Mouse (Mus musculus) retina, postnatal 7 days (tissue): ENCODE measurements around the gene Atg7.

Source experiments
- DNase-seq: peaks from one replicate; pipeline ENCODE4 v3.0.0-alpha.2; 2012; ENCODE audit warnings: low read depth, low spot score

Gene Atg7

DNA sequence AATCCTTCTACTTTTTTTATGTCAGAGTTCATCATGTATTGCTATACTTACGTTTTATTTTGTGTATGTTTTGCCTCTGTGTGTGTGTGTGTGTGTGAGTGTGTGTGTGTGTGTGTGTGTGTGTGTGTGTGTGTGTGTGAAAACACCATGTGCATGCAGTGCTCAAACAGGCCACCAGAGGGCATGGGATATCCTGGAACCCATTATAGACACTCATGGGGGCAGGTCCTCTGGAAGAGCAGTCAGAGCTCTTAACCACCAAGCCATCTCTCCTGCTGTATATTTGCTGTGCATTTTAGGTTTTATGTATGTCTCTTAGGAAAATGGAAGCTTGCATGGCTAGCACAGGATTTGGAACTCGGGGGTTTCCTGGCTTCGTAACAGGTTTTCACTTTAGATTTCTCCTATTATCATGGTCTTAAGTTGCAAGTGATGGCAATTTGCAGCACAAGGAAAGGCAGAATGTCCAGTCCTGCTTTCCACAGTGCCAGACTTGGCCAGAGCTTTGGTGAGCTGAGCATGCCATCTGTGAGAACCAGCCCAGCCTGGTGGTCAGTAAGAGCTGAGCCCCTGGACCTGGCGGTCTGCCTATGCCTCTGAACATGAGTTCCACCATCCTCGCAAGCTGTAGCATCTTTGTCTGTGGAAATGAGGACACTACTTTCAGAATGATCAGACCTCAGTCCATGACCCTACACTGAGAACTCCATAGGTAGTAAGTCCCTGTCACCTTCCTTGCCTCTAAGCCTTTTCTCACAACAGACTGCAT is 172.2 kb downstream of the Atg7 start:
- DNase-seq = no peak

DNA sequence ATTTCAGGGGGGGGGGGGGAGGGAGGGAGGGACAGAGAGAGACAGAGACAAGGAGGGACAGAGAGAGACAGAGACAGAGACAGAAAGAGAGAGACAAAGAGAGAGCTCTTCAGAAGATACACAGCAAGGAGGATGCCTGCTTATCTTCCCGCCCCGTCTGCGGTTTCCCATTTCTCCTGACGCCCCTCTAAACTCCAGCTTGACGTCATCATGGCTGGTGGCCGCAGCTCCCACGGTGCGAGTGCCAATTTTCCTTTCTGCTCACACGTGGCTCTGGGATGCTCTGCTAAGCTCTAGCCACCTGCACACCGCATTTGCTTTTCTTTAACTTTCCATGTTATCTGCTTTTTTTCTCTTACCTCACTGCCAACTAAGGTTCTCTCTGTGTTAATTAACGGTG is 175.1 kb downstream of the Atg7 start:
- DNase-seq = no peak

DNA sequence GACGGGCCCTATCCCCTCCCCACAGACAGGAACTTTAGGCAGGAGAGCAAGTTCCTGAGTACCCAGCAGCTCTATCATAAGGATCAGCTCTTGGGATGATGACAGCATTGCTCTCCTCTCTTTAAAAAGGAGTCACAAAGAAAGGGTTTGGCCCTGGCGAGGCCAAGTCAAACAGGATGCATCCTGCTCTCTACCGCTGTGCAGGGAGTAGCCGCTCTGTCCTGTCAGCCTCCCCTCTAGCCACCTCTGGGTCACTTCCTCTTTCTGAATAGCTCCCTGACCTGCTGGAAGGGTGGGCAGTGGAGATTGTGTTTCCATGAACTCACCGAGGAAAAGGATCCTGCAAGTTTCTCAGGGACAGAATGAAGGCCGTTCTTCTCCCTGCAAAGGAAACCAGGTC is 175.6 kb downstream of the Atg7 start:
- DNase-seq = no peak

DNA sequence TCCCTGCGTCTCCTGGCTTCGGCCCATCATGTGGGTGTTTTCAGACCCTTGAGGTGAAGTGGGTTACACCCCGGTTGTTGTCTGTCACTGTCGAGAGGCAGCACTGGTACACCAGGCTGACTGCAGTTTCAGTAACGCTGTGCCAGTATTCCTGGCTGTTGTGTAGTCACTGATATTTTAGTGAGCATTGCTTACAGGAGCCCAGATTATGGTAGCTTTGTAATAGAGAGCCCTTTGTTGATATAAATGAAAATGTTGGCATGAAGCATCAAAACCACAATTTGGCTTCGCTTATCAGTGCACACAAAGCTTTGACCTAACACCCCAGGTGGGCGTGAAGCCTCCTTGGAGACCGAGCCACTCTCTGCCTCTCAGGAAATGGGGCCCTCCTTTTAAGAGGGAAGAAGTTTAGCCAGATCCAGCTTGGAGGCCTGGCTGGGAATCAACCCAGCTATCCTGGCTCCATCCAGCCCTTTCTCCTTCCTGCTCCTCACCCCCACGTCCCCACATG is 177.1 kb downstream of the Atg7 start:
- DNase-seq = no peak

DNA sequence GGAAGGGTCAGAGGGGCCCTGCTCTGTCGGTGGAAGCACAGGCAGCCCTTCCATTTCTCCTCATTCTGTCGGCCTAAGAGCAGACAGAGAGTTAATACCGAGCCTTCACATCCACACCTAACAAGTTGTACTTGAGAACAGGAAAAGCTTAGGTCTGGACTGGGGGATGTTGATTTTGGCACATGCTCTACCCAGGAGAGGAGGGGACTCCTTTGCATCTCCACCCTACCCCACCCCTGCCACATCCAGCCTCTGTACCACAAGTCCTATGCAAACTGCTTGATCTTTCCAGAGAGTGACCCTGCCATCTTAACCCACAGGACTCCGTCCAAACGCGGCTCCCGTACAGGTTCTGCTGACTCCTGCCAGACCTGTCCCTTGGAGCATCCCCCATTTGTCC is 178.7 kb downstream of the Atg7 start:
- DNase-seq = no peak

DNA sequence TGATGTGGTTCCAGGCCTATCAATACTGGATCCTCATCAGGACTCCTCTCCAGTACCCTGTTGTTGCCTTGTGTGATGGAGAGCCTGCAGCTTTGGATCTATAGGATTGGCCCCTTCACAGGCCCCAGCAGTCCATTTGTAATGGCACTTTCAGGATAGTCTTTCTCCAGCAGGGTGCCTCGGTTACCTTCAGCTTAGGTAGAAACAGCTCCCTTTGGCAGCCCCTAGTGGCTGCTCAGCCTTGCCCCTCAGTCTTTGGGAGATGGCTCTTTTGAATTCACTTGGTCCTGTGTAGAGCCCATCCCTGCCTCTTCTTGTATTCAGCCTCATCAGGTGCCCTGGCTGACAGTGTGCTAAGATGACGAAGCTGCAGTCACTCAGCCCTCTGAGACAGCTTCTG is 184.0 kb downstream of the Atg7 start:
- DNase-seq = no peak

DNA sequence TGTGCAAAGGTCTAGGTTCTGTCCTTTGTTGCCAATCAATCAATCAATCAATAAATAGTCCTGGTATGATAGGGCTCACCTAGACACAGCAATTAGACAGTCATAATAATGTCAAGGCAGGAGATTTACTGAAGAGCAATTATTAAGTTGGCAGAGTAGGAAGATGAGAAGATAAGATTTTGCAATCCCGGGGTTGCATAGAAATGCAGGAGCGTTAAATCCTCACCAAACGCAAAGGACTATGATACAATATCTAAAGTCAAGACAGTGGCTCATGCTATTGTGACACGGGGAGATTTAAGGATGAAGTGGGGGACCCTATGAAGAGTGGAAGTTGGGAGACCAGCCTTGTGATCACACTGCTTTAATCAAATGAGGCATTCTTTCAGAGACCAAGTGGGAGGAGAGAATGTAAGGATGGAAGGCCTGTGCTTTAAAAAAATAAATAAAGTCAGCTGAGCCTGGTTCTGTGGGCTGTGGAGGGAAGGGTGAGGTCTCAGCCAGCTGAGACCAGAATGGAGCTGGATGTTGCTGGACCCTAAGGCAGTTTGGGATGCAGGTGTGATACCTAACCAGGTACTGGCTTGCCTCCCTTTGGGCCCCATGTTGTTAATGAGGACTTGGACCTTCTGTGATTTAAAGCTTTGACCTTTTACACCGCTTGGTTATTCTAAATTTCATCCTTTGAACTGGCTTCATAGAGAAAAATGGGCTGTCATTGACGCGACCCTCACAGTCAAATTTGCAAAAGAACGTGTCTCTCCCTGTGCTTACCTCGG is 187.0 kb downstream of the Atg7 start:
- no peak for DNase-seq

DNA sequence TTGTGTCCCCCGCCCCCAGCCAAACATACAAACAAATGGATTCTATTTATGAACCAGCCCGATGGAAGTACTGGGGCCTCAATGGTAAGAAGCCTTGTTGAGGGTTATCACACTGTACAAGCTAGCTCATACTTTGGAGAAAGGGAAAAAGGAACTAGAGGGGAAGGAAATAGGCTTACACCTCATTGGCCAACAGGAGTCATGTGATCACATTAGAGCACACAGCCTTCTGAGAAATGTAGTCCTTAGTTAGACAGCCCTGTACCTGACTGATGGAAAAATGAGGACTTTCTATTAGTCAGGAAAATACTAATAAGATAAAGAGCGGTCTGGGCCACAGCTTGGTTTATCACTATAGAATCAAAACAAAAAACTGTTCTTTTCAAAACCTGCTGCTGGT is 188.9 kb downstream of the Atg7 start:
- DNase-seq = no peak

DNA sequence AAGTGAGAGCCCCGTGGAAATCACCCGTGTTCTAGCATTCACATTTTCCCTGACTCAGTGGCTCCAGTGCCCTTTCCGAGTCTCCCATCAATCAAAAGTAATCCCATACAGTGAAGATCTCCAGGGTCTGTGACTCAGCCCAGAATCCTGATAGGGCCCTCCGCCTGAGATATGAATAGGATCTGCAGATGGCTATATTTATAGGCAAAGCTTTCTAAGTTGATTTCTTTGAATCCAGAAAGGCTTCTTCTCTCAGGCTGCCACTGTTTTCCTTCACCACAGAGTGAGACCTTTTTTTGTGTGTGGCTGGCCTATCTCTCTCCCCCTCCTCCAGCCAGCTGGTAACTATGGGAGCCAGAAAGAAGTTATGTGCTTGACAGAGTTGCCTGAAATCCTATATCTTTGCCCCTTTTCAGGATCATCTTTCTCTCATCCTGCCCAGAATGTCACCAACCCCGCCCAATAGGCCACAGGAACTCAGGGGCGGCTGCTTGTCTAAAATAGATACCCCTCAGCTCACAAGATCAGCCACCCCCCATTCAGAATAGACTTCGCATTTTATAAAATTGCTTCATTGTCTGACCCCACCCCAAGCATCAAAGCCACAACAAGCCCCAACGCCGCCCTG is 190.3 kb downstream of the Atg7 start:
- DNase-seq = no peak

DNA sequence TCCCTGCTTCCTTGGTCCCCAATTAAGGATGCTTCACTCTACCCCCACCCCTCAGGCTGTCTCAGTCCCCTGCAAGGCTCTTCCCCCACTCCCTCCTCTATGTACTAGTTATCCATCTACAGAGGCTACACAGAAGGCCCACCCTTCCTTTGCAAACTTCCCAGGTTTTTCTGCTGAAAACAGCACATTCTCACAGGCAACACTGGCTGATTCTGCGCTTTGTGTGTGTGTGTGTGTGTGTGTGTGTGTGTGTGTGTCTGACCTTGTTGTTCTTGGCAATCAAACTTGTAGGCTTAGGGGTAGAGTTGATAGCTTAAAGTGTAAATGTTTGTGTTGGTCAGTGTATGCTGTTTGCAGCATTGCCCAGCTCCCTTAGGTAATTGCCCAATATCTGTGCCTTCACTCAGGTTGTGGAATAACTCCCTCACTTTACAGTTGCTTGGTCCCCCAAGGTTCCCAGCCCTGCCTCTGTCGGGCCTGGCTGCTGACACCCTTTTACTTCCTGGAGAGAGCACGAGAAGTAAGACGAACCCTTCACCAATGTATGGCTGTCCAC is 191.0 kb downstream of the Atg7 start:
- no peak for DNase-seq

DNA sequence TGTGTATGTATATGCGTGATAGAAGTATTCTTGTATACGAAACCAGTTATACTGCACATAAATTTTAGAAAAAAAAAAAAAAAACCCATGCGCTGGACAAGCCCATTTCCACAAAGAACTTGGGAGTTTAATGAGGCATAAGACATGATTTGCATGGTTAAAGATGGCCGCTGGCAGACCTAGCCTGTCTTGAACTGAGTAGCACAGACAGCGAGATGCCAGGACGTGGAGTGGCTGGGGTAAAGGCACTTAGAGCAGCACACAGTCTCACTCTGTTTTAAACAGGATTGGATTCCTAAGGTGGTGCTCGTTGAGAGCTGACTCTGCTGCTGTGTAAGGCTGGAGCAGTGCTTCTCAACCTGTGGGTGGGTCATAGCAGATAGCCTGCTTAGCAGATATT is 192.4 kb downstream of the Atg7 start:
- DNase-seq = no peak

DNA sequence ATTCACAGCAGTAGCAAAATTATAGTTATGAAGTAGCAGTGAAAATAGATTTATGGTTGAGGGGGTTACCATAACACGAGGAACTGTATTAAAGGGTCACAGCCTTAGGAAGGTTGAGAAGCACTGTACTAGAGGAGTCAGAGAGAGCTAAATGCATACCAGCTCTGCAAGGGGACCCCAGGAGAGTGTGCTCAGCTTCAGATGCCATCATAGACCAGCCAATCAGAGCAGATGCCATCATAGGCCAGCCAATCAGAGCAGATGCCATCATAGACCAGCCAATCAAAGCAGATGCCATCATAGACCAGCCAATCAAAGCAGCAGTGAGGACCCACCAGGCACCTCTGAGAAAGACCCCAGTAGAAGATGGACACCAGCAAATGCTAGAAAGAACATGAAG is 192.9 kb downstream of the Atg7 start:
- DNase-seq = no peak

DNA sequence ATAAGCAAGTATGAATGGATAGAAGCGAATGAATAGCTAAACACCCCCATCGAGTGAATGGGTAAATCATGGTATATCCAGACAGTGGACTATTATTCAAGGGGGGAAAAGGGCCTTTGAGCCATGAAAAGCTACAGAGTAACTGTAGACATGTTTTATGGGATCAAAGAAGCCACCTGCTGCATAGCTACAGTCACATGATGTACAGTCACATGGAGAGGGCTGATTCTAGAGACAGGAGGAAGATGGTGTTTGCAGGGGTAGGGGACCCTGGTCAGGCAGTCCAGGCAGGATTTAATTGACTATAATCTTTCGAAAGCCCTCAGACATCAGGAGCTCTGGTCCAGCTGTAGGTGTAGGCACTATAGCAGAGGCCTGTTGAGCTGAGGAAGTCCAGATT is 193.5 kb downstream of the Atg7 start:
- no peak for DNase-seq

DNA sequence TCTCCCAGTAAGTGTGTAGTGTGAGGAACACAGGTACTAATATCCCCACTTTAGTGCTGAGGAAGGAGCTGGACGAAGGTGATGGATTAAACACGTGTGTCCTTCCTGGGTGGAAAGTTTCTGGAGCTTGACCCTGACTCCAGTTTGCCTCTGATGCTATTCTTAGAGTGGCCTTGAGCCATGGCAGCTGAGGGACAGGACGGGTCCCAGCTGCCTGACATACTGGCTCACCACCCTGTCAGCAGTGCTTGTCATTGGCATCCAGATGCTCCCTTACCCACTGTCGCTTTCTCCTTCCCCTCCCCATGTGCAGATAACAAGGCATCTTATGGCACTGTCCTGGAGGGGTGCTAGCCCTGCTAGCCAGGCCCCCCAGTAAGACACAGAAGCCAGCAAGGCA is 196.0 kb downstream of the Atg7 start:
- no peak for DNase-seq

DNA sequence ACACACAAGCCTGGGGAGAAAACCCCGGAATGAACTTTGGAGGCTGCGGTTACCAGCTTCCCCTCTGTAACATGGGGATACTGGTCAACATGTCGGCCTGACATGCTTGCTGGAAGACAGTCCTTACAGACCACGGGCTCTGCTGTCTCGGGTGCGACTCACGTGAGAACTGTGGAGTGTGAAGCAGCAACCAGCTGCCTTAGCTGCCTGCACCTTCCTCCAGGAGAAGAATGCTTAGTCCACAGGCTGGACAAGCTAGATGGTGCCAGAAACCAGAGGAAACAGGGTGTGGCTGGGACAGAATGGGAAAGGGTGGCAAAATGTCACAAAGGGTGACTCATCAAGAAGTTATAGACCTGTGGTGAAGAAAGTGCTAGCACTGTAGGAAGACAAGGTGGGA is 197.1 kb downstream of the Atg7 start:
- DNase-seq = no peak

DNA sequence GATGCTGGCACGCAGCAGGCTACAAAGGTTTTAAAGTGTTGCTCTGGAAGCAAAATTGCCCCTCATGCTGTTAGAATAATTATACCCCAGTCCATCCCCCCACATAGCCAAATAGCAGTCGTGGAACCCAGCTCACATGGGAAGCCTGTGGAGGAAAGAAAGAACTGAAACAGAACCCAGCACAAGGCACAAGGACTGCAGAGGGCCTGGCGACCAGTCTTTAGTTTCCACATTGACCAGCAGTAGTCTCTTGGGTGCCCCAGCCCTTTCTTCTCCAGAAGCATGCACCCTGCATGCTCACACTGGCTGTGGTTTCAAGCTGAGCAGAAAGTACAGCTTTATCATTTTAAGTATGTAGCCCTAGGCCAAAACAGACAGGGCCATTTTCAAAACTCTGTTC is 199.2 kb downstream of the Atg7 start:
- DNase-seq = no peak

DNA sequence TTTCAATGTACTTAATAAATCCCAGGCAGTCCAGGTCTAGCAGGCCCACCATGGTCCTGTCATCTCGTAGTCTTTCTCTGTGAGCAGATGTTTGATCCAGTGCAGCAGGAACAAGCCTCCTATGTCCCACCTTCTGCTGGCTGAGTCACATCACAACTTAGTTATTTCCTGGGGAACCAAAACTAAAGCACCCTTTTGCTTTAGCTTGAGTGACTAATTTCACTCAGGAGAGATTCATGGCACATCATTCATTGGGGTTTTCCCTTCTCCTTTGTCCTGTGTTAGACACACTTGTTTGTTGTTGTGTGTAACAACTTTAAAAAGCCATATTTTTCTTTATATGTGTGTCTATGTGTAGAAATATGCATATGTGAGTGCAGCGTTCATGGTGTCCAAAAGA is 200.0 kb downstream of the Atg7 start:
- no peak for DNase-seq

DNA sequence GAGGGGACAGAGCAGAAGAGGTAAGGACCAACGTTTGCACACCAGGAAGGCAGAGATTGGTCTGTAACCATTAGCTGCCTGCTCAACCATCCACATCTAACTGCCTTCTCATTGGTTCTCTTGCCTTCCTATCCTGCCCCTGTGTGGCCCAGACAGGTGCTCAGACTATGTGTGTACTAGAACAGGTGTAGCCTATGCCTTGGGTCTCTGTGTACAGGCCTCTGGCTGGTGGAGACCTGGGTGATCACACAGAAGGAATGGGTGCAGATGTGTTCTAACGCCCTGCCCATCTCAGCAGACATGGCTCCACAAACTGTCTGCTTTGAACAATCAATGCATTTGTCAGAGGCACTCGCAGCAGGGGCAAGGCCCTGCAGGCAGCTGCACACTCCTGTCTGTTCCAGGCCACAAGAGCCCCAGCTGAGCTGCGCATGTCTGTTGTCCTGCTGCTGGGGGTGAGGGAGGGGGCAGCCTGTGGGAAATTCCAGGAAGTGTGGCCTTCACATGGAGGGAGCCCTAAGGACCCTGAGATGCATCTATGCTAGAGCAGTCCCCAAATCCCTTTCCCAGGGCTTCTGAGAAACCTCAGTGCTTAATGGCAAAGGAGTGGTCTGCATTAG is 203.4 kb downstream of the Atg7 start:
- no peak for DNase-seq

DNA sequence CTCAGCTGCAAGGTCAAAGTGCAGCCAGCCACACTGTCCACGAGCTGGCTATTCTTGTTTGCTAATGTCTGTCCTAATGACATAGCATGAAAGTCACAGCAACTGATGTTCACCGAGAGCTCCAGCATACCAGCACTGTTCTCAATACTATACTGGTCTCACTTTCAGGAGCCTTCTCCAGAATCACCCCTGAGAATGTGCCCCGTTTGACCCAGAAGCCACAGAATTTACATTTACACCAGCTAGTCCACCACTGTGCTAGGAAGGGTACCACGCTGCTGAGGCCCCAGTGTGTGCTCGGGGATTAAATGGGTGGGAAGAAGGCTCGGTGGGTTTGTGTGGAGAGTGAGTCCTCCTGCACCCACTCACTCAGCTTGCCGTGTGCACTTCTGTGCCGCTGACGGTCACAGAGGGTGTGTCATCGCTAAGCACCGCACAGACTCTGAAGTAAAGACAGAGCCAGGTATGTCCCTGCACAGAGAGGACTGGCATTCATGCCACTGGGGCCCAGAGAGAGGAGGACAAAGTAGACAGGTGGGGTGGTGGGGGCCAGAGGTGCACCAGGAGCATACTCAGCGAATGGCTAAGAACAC is 204.8 kb downstream of the Atg7 start:
- no peak for DNase-seq

DNA sequence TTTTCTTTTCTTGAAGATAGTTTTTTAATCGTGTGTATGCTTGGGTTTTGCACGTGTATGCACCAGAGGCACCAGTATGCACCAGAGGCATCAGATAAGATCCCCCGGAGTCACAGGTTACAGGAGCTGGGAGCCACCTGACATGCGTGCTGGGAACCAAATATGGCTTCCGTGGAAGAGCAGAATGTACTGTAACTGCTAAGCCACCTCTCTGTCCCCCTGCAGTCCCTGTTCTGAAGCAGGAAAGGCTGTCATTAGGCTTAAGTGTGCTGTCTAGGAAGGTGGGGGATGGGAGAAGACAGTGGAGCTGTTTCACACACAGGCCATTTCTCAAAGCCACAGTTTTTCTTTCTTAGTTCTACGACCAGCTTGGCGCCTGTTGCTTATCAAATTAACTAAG is 205.9 kb downstream of the Atg7 start:
- no peak for DNase-seq

DNA sequence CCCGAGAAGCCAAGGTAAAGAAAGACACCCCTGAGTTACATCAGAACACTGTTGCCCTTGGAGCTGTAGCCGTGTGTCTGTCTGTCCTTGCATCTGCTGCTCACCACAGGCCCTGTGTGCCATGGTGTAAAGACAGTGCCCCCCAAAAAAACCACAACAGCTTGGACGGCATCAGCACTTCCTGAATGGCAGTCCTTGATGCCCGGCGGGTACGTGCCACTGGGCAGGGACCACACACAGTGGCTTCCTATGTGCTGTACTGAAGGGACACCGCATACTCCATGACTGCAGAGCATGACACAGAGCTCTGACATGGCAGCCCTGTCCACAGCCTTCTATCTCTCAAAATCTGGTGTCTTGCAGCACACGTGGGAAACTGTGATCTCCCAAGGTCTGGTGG is 206.9 kb downstream of the Atg7 start:
- no peak for DNase-seq

DNA sequence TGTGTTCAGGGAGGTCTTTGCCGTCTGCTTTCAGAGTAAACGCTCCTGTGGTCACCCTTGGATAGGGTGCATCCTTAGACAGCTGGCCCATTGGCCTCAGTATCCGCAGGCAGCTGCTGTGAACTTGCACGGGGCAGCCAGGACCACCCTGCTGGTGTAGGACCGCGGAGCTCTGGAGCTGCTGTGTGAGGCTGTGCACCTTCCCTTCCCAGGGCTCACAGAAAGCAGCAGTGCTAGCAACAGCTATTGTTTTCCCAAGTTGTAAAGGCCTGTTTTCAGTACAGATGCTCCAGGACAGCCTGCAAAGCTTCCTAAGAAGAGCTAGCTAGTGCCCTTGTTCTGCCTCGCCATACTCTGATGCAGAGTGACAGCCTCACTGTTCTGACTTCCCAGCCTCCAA is 208.8 kb downstream of the Atg7 start:
- no peak for DNase-seq
